Mouse (Mus musculus) kidney, embryonic 16.5 days (tissue): ENCODE measurements around the gene Dnm1. TPM values are rescaled to one million over a fixed set of nuclear protein-coding genes. Genes with fewer than 3 reads are reported as not detected.

Experiments used
- ATAC-seq: fragments of 200-750 bp; cut with Nextera tagmentation; 2 replicates; pipeline ENCODE4 v1.8.0; 2017; ENCODE audit warnings: moderate TSS enrichment; ENCODE audit not compliant: low FRiP score, low TSS enrichment
- H3K27ac ChIP-seq: fragments of 300-500 bp; sonication (generic); 2 replicates; pipeline ENCODE4 v1.5.1; 2014; ENCODE audit warnings: low read length
- H3K27me3 ChIP-seq: fragments of 300-500 bp; sonication (generic); 2 replicates; pipeline ENCODE4 v1.6.1; 2014; ENCODE audit warnings: low read length, control low read depth, mixed read lengths; ENCODE audit not compliant: insufficient read depth
- H3K36me3 ChIP-seq: fragments of 300-500 bp; sonication (generic); 2 replicates; pipeline ENCODE4 v1.6.1; 2014; ENCODE audit warnings: low read length, control low read depth, mixed read lengths; ENCODE audit not compliant: insufficient read depth
- H3K4me1 ChIP-seq: fragments of 300-500 bp; sonication (generic); 2 replicates; pipeline ENCODE4 v1.6.1; 2014; ENCODE audit warnings: low read length, control low read depth, mixed read lengths; ENCODE audit not compliant: insufficient read depth
- H3K4me2 ChIP-seq: fragments of 300-500 bp; sonication (generic); replicated peaks from 2 replicates; pipeline ENCODE4 v1.6.1; 2014; ENCODE audit warnings: low read depth, low read length
- H3K4me3 ChIP-seq: fragments of 300-500 bp; sonication (generic); 2 replicates; pipeline ENCODE4 v1.5.1; 2014; ENCODE audit warnings: mild to moderate bottlenecking, low read length
- H3K9ac ChIP-seq: fragments of 300-500 bp; sonication (generic); replicated peaks from 2 replicates; pipeline ENCODE4 v1.6.1; 2014; ENCODE audit warnings: low read length
- H3K9me3 ChIP-seq: fragments of 300-500 bp; sonication (generic); 2 replicates; pipeline ENCODE4 v1.6.1; 2016; ENCODE audit warnings: low read length, control low read depth
- WGBS: fragments of 180-500 bp; shearing (Covaris S2); extraction: QIAGEN DNeasy Blood & Tissue Kit; methylation state at CpG from one replicate; pipeline ENCODE4 v1.1.7; 2014; 5-methylcytosine and 5-hydroxymethylcytosine counted together
- polyA plus RNA-seq: library from polyadenylated mRNA; unstranded; fragments of >200 nt; fragmentation: Nextera tagmentation; extraction: Ambion mirVana; gene quantifications from 2 replicates; pipeline ENCODE4 v1.2.1, GENCODE M21; 2015

The Dnm1 gene
- polyA plus RNA-seq, 1 experiment from 2014 or later, result 5.4 TPM

DNA sequence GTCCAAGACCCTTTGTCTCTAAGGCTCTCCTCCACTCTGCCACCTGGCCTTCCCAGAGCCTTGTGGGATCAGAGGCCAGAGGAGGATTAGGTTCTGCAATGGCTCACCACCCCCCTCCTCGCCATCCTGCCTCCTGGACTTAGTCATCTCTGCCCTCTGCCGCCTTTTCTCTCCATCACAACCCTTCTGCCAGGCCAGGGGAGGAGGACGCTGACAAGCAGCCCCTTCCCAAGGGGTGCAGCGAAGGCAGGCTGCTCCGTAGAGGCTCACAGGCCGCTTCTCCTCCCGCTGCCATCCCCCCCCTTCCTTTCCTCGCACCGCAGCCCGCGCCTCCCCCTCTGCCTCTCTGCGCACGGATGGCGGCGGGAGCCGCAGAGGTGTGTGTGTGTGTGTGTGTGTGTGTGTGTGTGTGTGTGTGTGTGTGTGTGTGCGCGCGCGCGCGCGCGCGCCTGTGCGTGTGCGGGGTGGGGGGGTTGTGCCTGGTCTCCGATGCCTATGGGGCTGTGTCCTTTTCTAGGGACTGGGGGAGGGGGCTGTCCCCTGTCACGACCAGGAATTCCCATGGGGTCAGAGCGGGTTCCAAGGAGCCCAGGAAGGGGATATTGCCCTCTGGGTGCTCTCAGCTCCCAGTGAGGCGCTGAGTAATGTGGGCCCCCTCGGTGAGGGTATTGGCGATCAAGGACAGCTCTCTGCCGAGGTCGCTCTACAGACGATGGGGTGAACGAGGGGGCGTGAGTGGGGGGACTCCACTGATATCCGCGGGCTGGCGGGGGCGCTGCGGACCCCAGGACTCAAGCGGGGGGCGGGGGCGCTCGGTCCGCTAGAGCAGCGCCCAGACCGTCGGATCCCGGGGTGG lies 759 bp downstream of the Dnm1 start, which contains the start of gene Ciz1:
TSS of gene Ciz1 (plus strand) at position 177 of the 856 bp plus-strand sequence.
- ATAC-seq, result peak; percentile 25
- under 1% methylated on average over 36 of the region's 52 CpGs for WGBS
- H3K4me3 ChIP-seq, result peak within 1 kb of the TSS; percentile 65
- peak within 1 kb of the TSS; percentile 95 for H3K4me2 ChIP-seq
- H3K27me3 ChIP-seq, result no peaks in the 10 kb centered on the region
- no peaks in the 10 kb centered on the region for H3K36me3 ChIP-seq
- H3K27ac ChIP-seq, result no peak within 1 kb of the TSS
- no peaks in the 10 kb centered on the region for H3K9me3 ChIP-seq
- peak within 1 kb of the TSS; percentile 71 for H3K9ac ChIP-seq
- peaks cover 18% of the 10 kb centered on the region for H3K4me1 ChIP-seq

DNA sequence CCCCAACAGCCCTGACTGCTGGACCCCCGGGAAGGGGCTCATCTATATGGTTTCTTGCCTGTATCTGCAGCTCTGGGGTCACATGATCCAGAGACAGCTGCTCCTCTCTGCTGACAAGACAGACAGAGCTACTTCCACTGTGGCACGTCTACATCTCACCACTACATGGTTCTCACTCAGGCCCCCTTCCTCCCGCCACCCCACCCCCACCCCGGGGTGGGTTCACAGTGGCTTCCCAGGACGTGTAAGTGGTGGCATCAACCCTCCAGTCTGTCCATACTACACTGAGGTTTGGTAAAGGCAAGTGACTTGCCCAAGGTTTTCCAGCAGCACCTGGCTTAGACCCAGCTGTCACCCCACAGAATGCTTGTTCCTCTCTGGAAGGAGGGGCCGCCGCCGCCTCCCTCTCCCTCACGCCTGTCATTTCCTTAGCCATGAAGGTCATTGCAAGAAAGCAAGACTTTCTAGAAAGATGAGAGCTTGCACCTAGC lies 1.6 kb downstream of the Dnm1 start:
- no peaks in the 10 kb centered on the region for H3K27me3 ChIP-seq
- H3K9me3 ChIP-seq, result no peaks in the 10 kb centered on the region
- no peak overlapping the region for H3K4me2 ChIP-seq
- no peak for ATAC-seq
- no peak overlapping the region for H3K4me3 ChIP-seq
- H3K36me3 ChIP-seq, result no peaks in the 10 kb centered on the region
- peak overlapping the region; percentile 71; the same call in 1 of the 2 replicates for H3K9ac ChIP-seq
- H3K4me1 ChIP-seq, result peaks cover 18% of the 10 kb centered on the region
- no peak overlapping the region for H3K27ac ChIP-seq
- 49% methylated on average over 9 of the region's 9 CpGs for WGBS

DNA sequence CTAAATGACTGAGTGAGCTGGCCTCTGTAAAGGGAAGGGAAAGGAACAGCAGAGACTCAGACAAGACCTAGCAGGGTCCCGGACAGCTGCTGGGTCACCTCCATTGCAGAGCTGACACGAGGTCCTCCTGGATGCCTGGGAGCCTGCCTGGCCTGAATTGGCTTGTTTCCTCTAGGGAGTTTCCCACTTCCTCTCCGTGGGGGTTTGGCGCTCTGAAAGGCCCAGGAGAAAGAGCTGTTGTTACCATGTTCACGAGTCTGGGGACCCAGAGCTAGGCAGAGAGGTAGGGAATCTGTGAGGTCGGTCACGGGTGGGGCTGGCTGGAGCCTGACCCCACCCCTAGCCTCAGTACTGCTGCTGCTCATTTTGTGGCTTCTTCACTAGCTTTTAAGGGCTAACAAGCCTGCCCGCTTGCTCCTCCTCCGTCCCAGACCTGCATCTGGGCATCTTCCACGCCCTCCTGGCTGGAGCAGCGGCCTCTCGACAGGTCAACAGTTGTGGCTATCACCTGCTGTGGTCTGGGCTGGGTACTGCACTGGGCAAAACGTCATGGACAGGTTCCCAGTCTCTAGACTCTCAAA lies 2.6 kb downstream of the Dnm1 start:
- Histone ChIP-seq H3K36me3 (no peaks in the 10 kb centered on the region), H3K4me2 (no peak overlapping the region), H3K4me3 (no peak overlapping the region), H3K27me3 (no peaks in the 10 kb centered on the region), H3K27ac (no peak overlapping the region), H3K9me3 (no peaks in the 10 kb centered on the region), H3K4me1 (peaks cover 18% of the 10 kb centered on the region), H3K9ac (no peak overlapping the region)
- no peak for ATAC-seq
- WGBS, result 52% methylated on average over 13 of the region's 13 CpGs

DNA sequence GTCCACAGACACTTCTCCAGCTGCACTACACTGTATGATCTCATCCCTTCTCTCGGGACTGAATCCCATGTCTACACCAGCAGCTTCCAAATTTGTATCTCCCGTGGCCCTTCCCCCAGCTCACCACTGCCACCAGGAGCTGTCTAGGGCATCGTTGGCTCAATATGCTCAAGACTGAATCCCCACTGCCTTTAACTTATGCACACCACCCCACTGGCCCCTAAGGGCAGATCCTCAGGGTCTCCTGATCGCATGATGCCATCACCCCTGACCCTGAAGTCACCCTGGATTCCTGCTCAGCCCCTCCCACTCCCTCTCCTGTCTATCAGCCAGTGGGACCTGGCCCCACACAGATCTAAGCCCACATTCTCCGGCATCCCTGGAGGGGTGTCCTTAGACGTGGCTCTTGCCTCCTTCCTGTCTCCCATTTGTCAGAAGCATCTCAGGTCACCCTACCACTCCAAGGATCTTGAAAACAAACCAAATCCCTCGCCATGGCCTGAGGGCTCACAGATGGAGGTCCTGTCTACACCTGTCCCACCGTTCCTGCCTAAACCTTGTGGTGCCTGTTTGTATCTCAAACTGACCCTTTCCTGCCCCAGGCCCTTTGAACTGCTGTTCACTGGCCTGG lies 3.4 kb downstream of the Dnm1 start:
- H3K9me3 ChIP-seq, result no peaks in the 10 kb centered on the region
- 57% methylated on average over 8 of the region's 8 CpGs for WGBS
- H3K27ac ChIP-seq, result no peak overlapping the region
- peaks cover 18% of the 10 kb centered on the region for H3K4me1 ChIP-seq
- no peaks in the 10 kb centered on the region for H3K27me3 ChIP-seq
- no peak overlapping the region for H3K4me3 ChIP-seq
- no peak overlapping the region for H3K4me2 ChIP-seq
- no peak overlapping the region for H3K9ac ChIP-seq
- H3K36me3 ChIP-seq, result no peaks in the 10 kb centered on the region
- ATAC-seq, result no peak

DNA sequence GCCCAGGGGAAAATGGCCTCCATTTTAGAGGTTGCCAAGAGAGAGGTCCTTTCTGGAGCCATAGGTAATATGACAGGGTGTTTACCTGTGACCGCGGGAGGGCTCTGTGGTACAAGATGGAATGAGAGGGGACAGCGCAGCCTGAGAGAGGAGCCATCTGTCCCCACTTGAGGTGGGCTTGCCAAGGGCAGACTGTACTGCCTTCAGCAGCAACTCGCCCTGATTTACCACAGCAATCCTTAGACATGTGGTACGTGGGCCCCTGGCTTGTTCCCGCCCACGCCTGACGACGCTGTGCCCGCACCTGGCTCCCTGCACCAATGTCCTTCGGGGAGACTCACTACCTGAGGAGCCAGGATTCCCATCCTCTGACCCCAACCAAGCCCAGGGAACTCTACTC lies 4.8 kb downstream of the Dnm1 start:
- H3K27ac ChIP-seq, result no peak overlapping the region
- WGBS, result 80% methylated on average over 11 of the region's 11 CpGs
- no peaks in the 10 kb centered on the region for H3K27me3 ChIP-seq
- H3K36me3 ChIP-seq, result no peaks in the 10 kb centered on the region
- H3K4me1 ChIP-seq, result peaks cover 16% of the 10 kb centered on the region
- ATAC-seq, result no peak
- H3K4me3 ChIP-seq, result no peak overlapping the region
- no peak overlapping the region for H3K4me2 ChIP-seq
- no peak overlapping the region for H3K9ac ChIP-seq
- no peaks in the 10 kb centered on the region for H3K9me3 ChIP-seq

DNA sequence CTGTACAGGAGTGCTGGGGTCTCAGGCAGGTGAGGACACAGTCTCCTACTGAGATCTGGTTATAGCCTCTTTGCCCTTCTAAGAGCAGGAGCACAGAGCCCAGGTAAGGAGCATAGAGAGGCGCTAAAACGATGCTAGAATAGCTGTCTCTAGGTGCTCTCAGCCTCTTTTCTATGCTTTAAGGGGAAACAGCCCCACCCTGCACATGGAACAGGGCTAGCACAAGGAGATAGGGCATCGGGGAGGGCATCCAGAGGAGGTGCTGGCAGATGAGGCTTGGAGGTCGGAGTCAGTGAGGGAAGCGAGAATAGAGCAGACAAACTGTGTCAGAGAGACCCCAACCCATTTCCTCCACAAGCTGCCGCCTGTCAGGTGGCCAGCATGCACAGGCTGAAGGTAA lies 6.1 kb downstream of the Dnm1 start:
- ATAC-seq, result no peak
- Histone ChIP-seq H3K9ac (no peak overlapping the region), H3K4me3 (no peak overlapping the region), H3K27me3 (no peaks in the 10 kb centered on the region), H3K9me3 (no peaks in the 10 kb centered on the region), H3K4me1 (peaks cover 11% of the 10 kb centered on the region), H3K27ac (no peak overlapping the region), H3K36me3 (no peaks in the 10 kb centered on the region), H3K4me2 (no peak overlapping the region)
- 82% methylated on average over 6 of the region's 6 CpGs for WGBS

DNA sequence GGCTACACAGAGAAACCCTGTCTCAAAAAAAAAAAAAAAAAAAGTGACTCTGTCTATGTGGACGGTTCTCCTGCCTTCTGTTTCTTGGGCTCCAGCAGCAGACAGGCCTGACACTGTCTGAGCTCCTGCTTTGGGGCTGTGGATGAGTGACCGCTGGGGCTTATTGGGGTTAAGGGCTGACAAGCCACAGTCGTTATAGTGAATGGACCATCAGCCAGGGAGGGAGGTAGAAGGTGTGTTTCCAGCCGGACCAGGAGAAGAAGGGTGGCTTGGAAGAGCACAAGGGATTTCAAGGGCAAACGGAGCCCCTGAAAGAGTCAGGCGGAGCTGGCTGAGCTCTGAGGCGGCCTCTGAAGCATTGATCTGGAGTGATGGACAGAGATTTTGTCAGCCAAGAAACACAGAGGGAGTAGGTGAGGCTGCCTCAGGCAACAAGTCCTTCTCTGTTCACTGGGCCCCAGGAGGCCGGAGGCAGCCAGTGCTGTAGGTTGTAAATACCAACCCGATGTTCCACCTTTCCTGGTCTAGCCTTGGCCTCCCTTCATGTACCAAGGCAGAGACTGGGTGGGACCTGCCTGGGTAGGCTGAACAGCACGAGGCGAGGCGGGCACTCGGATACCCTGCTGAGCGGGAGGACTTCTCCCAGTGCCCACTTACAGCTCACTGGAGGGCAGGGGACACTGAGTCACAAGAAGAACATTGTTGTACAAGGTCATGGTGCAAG lies 8.4 kb downstream of the Dnm1 start:
- Histone ChIP-seq H3K4me2 (no peak overlapping the region), H3K9me3 (no peaks in the 10 kb centered on the region), H3K27ac (no peak overlapping the region), H3K27me3 (no peaks in the 10 kb centered on the region), H3K9ac (no peak overlapping the region), H3K4me3 (no peak overlapping the region), H3K4me1 (no peaks in the 10 kb centered on the region), H3K36me3 (no peaks in the 10 kb centered on the region)
- WGBS, result 75% methylated on average over 14 of the region's 14 CpGs
- no peak for ATAC-seq

DNA sequence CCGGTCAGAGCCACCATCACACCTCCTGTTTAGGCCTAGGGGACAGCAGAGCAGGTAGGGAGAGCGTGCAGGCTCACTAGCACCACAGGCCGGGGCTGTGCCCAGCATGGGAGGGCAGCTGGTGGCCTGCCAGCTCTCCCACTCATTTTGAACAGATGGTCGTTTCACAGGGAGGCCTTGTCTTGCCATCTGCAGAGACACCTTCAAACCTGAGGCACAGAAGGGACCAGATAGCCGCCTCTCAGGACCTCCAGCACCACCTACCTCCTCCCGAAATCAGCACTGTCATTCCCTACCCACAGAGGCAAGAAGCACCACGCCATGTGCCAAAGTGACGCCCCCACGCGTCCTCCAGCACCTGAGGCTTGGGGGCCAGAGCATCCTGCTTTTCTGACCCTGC lies 9.1 kb downstream of the Dnm1 start:
- ATAC-seq, result no peak
- H3K4me2 ChIP-seq, result no peak overlapping the region
- H3K36me3 ChIP-seq, result no peaks in the 10 kb centered on the region
- H3K4me3 ChIP-seq, result no peak overlapping the region
- no peaks in the 10 kb centered on the region for H3K27me3 ChIP-seq
- WGBS, result 76% methylated on average over 10 of the region's 10 CpGs
- H3K27ac ChIP-seq, result no peak overlapping the region
- H3K9me3 ChIP-seq, result no peaks in the 10 kb centered on the region
- H3K4me1 ChIP-seq, result no peaks in the 10 kb centered on the region
- no peak overlapping the region for H3K9ac ChIP-seq

DNA sequence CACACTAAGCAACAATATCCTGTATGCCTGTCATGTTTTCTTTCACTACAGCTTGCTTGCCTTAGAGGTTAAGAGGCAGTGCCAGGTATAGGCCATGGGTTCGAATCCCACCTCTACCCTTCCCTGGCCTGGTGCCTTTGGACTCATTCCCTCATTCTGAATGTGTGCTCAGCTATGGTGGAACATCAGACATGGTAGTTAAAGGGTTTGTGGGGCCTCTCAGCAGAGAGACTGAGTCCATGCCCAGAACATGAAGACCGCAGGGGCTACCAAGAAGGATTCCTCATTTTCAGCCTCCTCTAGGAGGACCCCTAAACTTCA lies 9.8 kb downstream of the Dnm1 start:
- Histone ChIP-seq H3K9ac (no peak overlapping the region), H3K9me3 (no peaks in the 10 kb centered on the region), H3K27me3 (no peaks in the 10 kb centered on the region), H3K4me2 (no peak overlapping the region), H3K36me3 (no peaks in the 10 kb centered on the region), H3K27ac (no peak overlapping the region), H3K4me3 (no peak overlapping the region), H3K4me1 (no peaks in the 10 kb centered on the region)
- 97% methylated on average over 2 of the region's 2 CpGs for WGBS
- ATAC-seq, result no peak
